Mouse (Mus musculus): ENCODE results near the gene Cdk18. TPM values are rescaled to one million over a fixed set of nuclear protein-coding genes. Genes with fewer than 3 reads are reported as not detected.
A peak's percentile ranks its signal among the peaks of the same experiment; 100 is the strongest.

The Cdk18 gene
- total and polyA plus RNA-seq, 3 experiments, result 0.02 to 0.33 TPM; not detected in 1

- ATAC-seq (ENCODE audit: extremely low read depth, insufficient number of reproducible peaks, low FRiP score, poor library complexity, severe bottlenecking), result no peak
- TF ChIP-seq TAL1 (conservative IDR thresholded peaks at IDR 0.05; ENCODE audit: low read depth, low read length) (no peak), CTCF (IDR thresholded peaks at IDR 0.05; ENCODE audit: low read depth, low read length) (no peak), GATA2 (IDR thresholded peaks at IDR 0.05; ENCODE audit: borderline replicate concordance, low read depth, low read length) (no peak), GATA1 (IDR thresholded peaks at IDR 0.05; ENCODE audit: borderline replicate concordance, low read length) (no peak), POLR2AphosphoS5 (IDR thresholded peaks at IDR 0.05; ENCODE audit: insufficient replicate concordance, low read depth, low read length) (no peak)
- Histone ChIP-seq H3K36me3 (replicated peaks) (no peaks in the 10 kb centered on the region), H3K4me1 (ENCODE audit: insufficient read depth, low read depth, low read length) (no peaks in the 10 kb centered on the region), H3K27me3 (ENCODE audit: insufficient read depth, low read length) (peaks cover 5% of the 10 kb centered on the region), H3K4me3 (ENCODE audit: low read depth, low read length) (no peak overlapping the region), H3K9me3 (replicated peaks) (no peaks in the 10 kb centered on the region)
- DNase-seq (ENCODE audit: low spot score), result no peak
Observed at GRCm38 (mm10) chr1:132088181-132088671, 51.3 kb downstream of the Cdk18 start.

- Histone ChIP-seq H3K4me3 (ENCODE audit: low read depth, low read length) (no peak overlapping the region), H3K9me3 (replicated peaks) (no peaks in the 10 kb centered on the region; the same call in 1 of the 2 replicates), H3K27me3 (ENCODE audit: insufficient read depth, low read length) (peaks cover 2% of the 10 kb centered on the region; the same call in 1 of the 2 replicates), H3K36me3 (replicated peaks) (no peaks in the 10 kb centered on the region), H3K4me1 (ENCODE audit: insufficient read depth, low read depth, low read length) (no peaks in the 10 kb centered on the region)
- ATAC-seq (ENCODE audit: extremely low read depth, insufficient number of reproducible peaks, low FRiP score, poor library complexity, severe bottlenecking), result peak; percentile 15; the same call in 1 of the 2 replicates
- no peak for DNase-seq (ENCODE audit: low spot score)
- TF ChIP-seq GATA1 (IDR thresholded peaks at IDR 0.05; ENCODE audit: borderline replicate concordance, low read length) (no peak), CTCF (IDR thresholded peaks at IDR 0.05; ENCODE audit: low read depth, low read length) (no peak), TAL1 (conservative IDR thresholded peaks at IDR 0.05; ENCODE audit: low read depth, low read length) (no peak), GATA2 (IDR thresholded peaks at IDR 0.05; ENCODE audit: borderline replicate concordance, low read depth, low read length) (no peak), POLR2AphosphoS5 (IDR thresholded peaks at IDR 0.05; ENCODE audit: insufficient replicate concordance, low read depth, low read length) (no peak)
Observed at GRCm38 (mm10) chr1:132085181-132086049, 54.1 kb downstream of the Cdk18 start.

GRCm38 (mm10) chr1:132078413-132078812 lies 61.1 kb downstream of the Cdk18 start:
- no peak for ATAC-seq (ENCODE audit: extremely low read depth, insufficient number of reproducible peaks, low FRiP score, poor library complexity, severe bottlenecking)
- peaks cover 31% of the 10 kb centered on the region for H3K27me3 ChIP-seq (ENCODE audit: insufficient read depth, low read length)
- no peaks in the 10 kb centered on the region for H3K4me1 ChIP-seq (ENCODE audit: insufficient read depth, low read depth, low read length)
- H3K36me3 ChIP-seq (replicated peaks), result no peaks in the 10 kb centered on the region
- no peak for TF ChIP-seq POLR2AphosphoS5 (IDR thresholded peaks at IDR 0.05; ENCODE audit: insufficient replicate concordance, low read depth, low read length)
- TF ChIP-seq TAL1 (conservative IDR thresholded peaks at IDR 0.05; ENCODE audit: low read depth, low read length), result no peak
- TF ChIP-seq GATA1 (IDR thresholded peaks at IDR 0.05; ENCODE audit: borderline replicate concordance, low read length), result no peak
- no peak for TF ChIP-seq CTCF (IDR thresholded peaks at IDR 0.05; ENCODE audit: low read depth, low read length)
- TF ChIP-seq GATA2 (IDR thresholded peaks at IDR 0.05; ENCODE audit: borderline replicate concordance, low read depth, low read length), result no peak
- H3K4me3 ChIP-seq (ENCODE audit: low read depth, low read length), result no peak overlapping the region
- DNase-seq (ENCODE audit: low spot score), result no peak
- no peaks in the 10 kb centered on the region; the same call in 1 of the 2 replicates for H3K9me3 ChIP-seq (replicated peaks)

- no peak for TF ChIP-seq POLR2AphosphoS5 (IDR thresholded peaks at IDR 0.05; ENCODE audit: insufficient replicate concordance, low read depth, low read length)
- TF ChIP-seq TAL1 (conservative IDR thresholded peaks at IDR 0.05; ENCODE audit: low read depth, low read length), result no peak
- no peak for TF ChIP-seq CTCF (IDR thresholded peaks at IDR 0.05; ENCODE audit: low read depth, low read length)
- TF ChIP-seq GATA2 (IDR thresholded peaks at IDR 0.05; ENCODE audit: borderline replicate concordance, low read depth, low read length), result no peak
- TF ChIP-seq GATA1 (IDR thresholded peaks at IDR 0.05; ENCODE audit: borderline replicate concordance, low read length), result no peak
- Histone ChIP-seq H3K4me1 (ENCODE audit: insufficient read depth, low read depth, low read length) (no peaks in the 10 kb centered on the region), H3K36me3 (replicated peaks) (no peaks in the 10 kb centered on the region), H3K9me3 (replicated peaks) (no peaks in the 10 kb centered on the region), H3K27me3 (ENCODE audit: insufficient read depth, low read length) (peaks cover 31% of the 10 kb centered on the region), H3K4me3 (ENCODE audit: low read depth, low read length) (no peak overlapping the region)
- DNase-seq (ENCODE audit: low spot score) (no peak), ATAC-seq (ENCODE audit: extremely low read depth, insufficient number of reproducible peaks, low FRiP score, poor library complexity, severe bottlenecking) (no peak)
Observed at GRCm38 (mm10) chr1:132075576-132075975, 63.9 kb downstream of the Cdk18 start.

- ATAC-seq (ENCODE audit: extremely low read depth, insufficient number of reproducible peaks, low FRiP score, poor library complexity, severe bottlenecking) (no peak), DNase-seq (ENCODE audit: low spot score) (no peak)
- TF ChIP-seq POLR2AphosphoS5 (IDR thresholded peaks at IDR 0.05; ENCODE audit: insufficient replicate concordance, low read depth, low read length) (no peak), TAL1 (conservative IDR thresholded peaks at IDR 0.05; ENCODE audit: low read depth, low read length) (no peak)
- H3K27me3 ChIP-seq (ENCODE audit: insufficient read depth, low read length), result peaks cover 24% of the 10 kb centered on the region
- H3K4me3 ChIP-seq (ENCODE audit: low read depth, low read length), result no peak overlapping the region
- no peaks in the 10 kb centered on the region for H3K4me1 ChIP-seq (ENCODE audit: insufficient read depth, low read depth, low read length)
- H3K36me3 ChIP-seq (replicated peaks), result no peaks in the 10 kb centered on the region
- no peaks in the 10 kb centered on the region for H3K9me3 ChIP-seq (replicated peaks)
Observed at GRCm38 (mm10) chr1:132070659-132071058, 68.8 kb downstream of the Cdk18 start.

GRCm38 (mm10) chr1:132069436-132069835 lies 70.0 kb downstream of the Cdk18 start:
- H3K27me3 ChIP-seq (ENCODE audit: insufficient read depth, low read length), result peaks cover 29% of the 10 kb centered on the region
- H3K36me3 ChIP-seq (replicated peaks), result no peaks in the 10 kb centered on the region
- DNase-seq (ENCODE audit: low spot score) (no peak), ATAC-seq (ENCODE audit: extremely low read depth, insufficient number of reproducible peaks, low FRiP score, poor library complexity, severe bottlenecking) (no peak)
- H3K4me1 ChIP-seq (ENCODE audit: insufficient read depth, low read depth, low read length), result no peaks in the 10 kb centered on the region
- H3K9me3 ChIP-seq (replicated peaks), result no peaks in the 10 kb centered on the region
- no peak for TF ChIP-seq GATA2 (IDR thresholded peaks at IDR 0.05; ENCODE audit: borderline replicate concordance, low read depth, low read length)
- TF ChIP-seq GATA1 (IDR thresholded peaks at IDR 0.05; ENCODE audit: borderline replicate concordance, low read length), result no peak
- TF ChIP-seq CTCF (IDR thresholded peaks at IDR 0.05; ENCODE audit: low read depth, low read length), result no peak
- TF ChIP-seq POLR2AphosphoS5 (IDR thresholded peaks at IDR 0.05; ENCODE audit: insufficient replicate concordance, low read depth, low read length), result no peak
- no peak for TF ChIP-seq TAL1 (conservative IDR thresholded peaks at IDR 0.05; ENCODE audit: low read depth, low read length)
- no peak overlapping the region for H3K4me3 ChIP-seq (ENCODE audit: low read depth, low read length)

All from G1E (cell line).